Mouse (Mus musculus) ES-CJ7 (cell line): Measurements from ENCODE around the gene Hs6st3.
A peak's percentile ranks its signal among the peaks of the same experiment; 100 is the strongest.

Experiments
- DNase-seq: peaks from one replicate; pipeline ENCODE4 v3.0.0; 2011; ENCODE audit warnings: low read depth, low spot score

Hs6st3 gene

DNA sequence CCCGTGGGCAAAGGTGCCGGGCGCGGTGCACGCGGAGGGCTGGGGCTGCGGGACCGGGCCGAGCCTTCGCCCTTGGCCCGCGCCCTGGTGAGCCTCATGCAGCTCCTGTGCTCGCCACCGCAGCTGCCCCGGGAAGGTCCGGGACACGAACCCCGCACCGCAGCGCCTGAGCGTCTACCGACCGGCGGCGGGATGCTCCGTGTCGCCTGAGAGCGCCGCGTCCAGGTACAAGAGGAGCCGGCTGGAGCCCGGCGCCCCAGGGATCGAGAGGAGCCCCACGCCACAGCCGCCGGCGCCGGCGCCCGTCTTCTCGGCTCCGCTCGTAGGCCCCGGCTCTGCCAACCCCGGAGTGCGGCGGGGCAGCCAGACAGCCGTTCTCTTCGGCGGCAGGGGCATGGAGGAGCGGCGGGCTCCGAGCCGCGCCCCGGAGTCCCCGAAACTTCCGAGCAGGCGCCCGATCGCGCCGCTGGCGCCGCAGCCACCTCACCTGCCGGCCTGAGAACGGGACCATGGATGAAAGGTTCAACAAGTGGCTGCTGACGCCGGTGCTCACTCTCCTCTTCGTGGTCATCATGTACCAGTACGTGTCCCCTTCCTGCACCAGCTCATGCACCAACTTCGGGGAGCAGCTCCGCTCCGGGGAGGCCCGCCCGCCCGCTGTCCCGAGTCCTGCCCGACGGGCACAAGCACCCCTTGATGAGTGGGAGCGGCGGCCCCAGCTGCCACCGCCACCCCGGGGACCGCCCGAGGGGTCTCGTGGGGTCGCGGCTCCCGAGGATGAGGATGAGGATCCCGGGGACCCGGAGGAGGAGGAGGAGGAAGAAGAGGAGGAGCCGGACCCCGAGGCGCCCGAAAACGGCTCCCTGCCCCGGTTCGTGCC, at the start of gene Hs6st3:
Hs6st3 (plus strand) TSS at position 436 of the 880 bp plus-strand sequence.
- peak; percentile 17 for DNase-seq

DNA sequence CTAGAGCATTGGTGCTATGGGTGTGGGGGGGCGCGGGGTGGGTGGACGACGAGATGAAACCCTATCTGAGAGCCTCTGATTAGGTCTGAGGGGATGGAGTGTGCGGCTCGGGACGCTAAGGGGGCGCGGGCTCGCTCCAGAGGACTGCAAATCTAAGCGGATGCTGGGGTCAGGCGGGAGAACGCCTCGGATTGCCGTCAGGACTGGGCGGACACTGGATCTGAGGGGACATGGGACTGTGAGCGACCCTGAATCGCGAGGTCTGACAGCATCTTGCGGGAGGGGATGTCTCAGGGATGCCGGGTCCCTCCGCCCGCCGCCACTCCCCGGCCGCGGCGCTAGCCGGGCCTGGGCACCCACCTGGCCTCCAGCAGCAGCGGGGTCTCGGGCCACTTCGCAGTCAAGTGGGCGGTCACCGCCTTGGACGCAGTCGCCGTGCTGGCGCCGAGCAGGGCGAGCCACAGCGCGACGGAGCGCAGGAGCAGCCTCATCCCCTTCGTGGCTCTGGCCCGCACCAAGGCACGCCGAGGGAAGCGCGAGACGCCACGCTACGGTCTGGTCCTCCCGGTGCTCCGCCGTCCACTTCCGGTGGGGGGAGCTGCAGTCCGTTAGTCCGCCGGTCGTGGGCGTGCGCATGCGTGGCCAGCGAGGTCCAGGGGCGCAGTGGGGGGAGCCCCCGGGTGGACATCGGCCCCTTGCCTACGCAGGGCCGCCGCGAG, 39.1 kb upstream of the Hs6st3 start, which contains the start of gene Uggt2:
Uggt2 (minus strand) TSS at position 580 of the 719 bp plus-strand sequence.
- DNase-seq, result peak; percentile 25

DNA sequence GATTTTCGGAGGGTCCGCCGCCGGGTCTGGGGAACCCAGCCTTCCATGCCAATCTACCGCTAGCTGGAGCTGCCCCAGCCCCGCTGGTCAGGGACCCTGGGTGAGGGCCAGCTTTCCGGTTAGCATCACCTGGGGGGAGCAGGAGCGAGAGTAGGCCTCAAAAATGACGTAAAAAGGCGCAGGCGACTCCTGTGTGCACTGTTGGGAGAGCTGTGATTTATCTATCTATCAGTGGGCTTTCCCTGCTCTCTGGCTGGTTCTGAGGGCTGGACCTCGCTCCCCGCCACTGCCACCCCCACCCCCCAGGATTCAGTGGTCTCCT, 38.6 kb upstream of the Hs6st3 start:
- DNase-seq, result peak; percentile 4

DNA sequence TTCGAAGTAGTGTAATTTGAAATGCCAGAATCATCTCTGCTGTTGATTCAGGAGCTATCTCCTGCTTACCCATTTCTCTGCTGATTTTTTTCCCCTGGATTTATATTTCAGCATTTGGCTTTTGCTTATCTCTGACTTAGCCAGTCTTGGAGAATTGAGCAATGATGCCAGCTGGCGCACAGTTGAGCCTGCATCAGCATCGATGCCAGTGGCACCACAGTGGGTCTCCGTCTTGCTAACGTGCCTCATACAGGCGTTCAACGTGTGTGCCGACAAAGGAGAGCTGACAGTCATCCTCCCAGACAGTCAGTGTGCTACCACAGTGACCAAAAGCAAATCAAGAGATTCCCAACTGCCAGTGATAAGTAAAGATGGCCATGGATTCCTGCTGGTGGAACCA, 30.6 kb upstream of the Hs6st3 start:
- DNase-seq, result no peak

DNA sequence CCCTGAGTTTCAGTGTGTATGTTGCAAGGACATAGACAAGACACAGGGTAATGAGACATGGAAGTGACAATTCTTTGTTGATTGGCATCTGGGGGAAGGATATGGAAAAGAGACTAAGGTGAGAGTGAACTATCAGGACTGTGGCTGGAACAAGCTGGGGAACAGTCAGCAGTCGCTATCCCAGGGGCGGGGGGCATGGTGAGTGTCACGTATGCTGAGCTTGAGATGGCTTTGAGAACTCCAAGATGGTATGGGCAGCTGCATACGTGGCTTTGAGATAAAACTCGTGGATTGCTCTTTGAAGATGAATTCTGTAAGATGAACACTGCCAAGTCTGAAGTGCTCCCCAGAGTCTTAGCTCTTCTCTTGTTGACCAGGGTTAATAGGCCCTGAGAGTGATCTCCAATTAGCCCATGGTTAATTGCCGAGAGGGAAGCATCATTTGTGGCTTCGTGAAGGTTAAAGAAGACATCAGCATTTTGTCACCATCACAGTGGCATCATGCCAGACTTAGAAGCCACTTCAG, 29.3 kb upstream of the Hs6st3 start:
- no peak for DNase-seq

DNA sequence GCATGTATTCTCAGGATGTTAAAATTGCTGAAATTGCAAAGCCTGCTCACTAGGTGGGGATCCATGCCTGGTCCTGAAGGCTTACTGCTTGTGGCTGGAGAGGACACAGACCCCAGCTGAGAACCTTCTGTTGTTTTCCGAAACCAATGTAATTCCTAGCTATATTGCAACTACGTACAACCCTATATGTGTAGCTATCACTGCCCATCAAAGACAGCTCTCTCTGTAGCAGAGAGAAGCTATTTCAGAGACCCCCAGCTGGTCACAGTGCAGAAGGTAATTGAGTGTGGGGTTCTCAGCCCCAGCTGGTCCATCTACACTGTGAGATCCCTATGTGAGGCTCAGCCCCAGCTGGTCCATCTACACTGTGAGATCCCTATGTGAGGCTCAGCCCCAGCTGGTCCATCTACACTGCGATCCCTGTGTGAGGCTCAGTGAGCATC, 28.3 kb upstream of the Hs6st3 start:
- DNase-seq, result no peak

DNA sequence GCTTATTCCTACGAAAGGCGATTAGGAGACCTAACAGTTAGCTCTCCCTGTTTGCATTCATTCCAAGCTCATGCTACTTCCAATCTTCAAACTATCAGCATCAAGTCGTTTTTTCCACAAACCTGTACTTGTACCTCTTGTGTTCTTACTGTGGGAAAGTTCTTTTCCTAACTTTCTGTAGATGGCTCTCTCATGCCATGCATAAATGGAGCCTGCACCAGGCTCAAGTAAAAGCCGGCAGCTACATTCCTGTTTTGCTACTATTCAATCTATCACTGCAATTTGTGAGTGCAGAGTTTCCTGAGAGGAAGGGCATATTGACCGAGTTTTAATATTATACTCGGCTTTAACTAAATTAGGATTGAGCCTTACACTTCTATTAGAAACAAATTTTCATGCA, 25.6 kb upstream of the Hs6st3 start:
- no peak for DNase-seq

DNA sequence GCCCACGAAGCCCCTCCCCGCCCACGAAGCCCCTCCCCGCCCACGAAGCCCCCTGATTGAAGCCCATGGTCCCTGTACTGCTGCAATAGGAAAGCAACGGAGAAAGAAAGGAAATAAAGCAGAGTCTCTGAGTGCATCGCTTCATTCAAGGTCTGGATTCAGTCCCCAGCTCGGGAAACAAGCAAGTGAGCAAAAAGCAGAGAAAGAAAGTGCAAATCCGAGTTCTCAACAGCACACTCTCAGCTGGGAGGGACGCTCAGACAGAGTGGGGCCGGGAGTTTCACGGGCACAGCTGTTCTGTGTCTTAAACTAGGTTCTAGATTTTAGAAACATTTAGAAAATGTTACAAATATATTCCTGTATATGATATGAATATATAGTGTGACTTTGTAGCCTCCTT, 14.6 kb upstream of the Hs6st3 start:
- DNase-seq, result no peak

DNA sequence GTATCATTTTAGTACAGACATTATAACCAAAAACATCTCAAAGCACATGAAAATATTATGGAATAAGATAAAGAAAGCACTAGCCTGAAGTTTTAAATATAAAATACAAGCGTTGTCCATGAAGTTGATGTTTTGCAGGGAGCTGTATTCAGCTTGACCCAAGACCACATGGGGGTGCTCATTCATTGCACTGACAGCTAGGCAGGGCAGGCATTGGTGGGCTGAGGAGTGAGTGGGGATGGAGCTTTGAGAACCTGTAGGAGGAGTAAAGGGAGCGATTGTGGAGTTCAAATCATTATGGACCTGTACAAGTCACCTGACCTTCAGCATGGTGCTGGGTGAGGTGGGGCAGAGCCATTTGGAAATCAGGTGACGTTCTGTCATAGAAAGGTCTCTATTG, 14.1 kb upstream of the Hs6st3 start:
- DNase-seq, result no peak

DNA sequence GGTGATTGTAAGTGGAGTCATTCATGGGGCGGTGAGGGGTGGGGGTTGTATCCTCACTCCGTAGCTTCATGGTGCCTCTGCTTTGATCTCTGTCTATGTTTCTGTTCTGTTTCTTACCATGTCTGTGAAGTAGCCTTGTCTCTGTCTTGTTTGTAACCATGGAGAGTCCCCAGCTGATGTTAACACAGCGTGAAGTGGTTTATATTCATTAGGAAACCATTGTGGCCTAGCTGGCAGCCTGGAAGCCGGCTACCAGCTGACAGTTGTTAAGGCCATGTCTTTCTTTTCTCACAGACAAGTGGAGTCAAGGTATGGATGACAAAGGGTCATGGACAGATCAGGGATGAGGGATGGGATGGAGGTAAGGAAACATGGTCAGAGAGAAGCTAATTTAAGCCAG, 12.3 kb upstream of the Hs6st3 start:
- no peak for DNase-seq

DNA sequence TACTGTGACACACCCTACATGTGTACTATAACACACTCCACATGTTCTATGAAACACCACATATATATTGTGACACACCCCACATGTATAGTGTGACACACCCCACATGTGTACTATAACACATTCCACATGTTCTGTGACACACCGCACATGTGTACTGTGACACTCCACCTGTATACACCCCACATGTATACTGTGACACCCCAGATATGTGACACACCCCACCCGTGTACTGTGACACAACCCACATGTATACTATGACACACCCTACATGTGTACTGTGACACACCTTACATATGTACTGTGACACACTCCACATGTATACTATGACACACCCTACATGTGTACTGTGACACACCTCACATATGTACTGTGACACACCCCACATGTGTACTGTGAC, 10.8 kb upstream of the Hs6st3 start:
- DNase-seq, result no peak

DNA sequence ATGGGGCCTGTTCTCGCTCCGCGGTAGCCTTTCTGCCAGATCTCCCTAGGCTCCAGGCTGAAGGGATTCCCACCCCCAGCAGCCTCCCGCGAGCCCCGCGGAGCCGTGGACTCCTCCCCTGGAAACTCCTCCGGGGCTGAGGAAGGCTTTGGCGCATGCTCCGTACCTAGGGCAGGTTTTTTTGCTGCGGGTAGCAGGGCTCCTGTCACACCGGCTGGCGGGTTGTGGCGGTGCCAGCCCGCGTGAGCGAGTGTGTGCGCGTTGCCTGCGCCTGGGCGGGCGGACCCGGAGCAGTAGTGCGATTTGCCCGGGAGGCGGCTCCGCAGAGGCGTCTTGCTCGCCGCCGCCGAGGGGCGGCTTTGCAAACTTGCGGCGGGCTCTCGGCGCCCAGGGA, 632 bp upstream of the Hs6st3 start:
- DNase-seq, result peak; percentile 86

DNA sequence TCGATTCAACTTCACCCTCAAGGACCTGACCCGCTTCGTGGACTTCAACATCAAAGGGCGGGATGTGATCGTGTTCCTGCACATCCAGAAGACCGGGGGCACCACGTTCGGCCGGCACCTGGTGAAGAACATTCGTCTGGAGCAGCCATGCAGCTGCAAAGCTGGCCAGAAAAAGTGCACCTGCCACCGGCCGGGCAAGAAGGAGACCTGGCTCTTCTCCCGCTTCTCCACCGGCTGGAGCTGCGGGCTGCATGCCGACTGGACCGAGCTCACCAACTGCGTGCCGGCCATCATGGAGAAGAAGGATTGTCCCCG, 602 bp downstream of the Hs6st3 start:
- peak; percentile 9 for DNase-seq

DNA sequence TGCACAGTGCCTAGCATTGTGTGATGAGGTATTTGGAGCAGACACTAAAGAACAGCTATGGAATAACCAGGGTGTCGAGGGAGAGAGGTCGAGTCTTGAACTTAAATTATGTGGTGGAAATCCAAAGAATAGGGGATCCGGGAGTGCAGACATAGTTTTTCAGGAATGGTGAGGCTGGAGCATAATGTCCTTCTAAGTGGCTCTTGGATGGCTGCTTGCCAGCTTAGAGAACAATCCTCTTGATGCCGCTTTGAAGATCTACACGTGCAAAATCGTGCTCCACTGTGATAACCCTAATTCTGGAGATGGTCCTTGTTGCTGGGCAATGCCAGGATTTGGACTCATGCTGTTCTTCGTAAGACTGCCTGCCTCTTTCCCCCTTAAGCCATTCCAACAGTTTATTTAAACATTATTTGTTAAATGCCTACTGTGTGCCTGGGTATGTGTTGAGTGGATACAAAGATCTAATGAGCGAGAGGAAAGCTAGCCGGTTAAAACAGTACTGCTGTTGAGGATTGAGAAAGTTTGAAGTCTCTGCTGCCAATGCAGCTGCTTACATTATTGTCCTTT, 1.3 kb downstream of the Hs6st3 start:
- no peak for DNase-seq

DNA sequence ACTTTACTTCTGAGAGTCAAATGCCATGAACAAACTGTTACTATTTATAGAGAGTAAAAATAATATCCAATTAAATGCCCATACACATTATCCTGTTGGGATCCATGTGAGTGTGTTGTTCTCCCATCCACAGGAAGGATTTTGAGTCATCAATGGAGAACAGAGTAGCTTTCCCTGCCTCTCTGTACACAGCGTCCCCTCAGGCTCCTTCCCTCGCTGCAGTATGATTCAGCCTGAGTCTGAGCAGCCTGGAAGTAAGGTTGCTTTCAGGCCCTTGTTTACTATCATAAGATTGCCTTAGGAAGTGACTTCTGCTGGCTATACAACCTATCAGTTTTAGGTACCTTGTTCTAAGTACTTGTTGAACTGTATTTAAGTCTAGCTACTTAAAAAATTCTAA, 14.9 kb downstream of the Hs6st3 start:
- no peak for DNase-seq

DNA sequence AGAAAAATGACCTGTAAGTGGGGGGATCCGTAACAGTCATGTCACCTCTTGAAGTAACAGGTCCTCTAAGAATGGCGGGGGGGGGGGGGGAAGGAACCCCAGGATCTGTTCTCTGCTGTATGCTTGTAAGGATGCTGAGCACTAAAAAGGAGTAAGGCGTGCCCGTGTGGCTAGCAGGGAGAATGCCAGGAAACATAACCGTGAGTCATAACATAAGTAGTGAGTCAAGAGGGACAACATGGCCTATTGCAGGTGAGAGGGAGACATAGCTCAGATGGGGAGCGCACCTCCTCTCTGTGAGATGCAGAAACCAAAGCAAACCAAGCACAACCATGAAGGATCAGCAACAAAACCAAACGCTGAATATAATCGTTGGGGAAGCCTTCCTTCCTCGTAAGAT, 55.8 kb downstream of the Hs6st3 start:
- DNase-seq, result no peak

DNA sequence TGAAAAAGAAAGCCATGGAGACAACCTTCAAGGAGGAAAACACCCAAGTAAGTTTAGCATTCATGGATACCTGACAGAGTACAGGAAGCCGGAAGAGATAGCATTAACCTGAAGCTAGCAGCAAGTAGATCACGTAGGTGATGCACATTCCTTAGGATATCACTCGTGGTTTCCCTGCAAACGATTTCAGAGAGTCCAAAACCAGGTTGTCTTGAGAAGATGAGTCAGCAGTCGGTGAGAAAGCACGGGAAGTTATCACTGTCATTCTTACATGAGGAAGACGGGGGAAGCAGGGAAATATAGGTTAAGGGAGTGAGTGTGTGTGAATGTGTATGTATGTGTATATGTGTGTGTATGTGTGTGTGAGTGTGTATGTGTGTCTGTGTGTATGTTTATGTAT, 65.4 kb downstream of the Hs6st3 start:
- DNase-seq, result no peak

DNA sequence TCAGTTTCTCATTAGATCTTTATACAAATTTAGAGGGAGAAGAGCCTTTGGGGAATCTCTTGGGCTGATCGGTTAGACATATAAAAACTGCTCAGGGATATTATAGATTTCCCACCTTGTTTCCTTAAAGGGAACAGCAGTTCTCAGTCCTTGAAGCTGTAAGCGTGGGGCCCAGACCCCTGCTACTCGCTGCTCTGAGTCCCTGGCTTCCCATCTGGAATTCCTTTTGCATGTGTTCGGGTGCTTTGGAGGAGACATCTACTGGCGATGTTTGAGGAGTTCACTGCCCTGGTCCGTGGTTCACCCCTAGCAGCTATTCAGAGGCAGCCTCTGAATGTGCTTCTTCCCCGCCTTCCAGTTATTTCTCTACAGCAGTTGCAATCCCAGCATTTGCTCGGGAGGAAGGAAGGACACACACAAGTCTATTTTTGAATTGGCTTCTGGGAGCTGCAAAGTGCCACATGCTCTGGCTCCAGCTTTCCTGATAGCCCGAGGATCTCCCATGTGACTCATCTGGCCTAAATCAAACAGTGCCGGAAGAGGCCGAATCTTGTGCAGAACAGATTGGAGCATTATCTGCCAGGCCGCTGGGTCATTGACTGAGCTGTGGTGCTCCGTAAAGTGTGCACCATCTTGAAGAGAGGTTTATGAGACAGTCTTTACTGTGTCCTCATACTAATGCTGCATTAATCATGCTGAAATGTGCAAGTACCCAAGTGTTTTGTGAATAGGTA, 77.6 kb downstream of the Hs6st3 start:
- no peak for DNase-seq

DNA sequence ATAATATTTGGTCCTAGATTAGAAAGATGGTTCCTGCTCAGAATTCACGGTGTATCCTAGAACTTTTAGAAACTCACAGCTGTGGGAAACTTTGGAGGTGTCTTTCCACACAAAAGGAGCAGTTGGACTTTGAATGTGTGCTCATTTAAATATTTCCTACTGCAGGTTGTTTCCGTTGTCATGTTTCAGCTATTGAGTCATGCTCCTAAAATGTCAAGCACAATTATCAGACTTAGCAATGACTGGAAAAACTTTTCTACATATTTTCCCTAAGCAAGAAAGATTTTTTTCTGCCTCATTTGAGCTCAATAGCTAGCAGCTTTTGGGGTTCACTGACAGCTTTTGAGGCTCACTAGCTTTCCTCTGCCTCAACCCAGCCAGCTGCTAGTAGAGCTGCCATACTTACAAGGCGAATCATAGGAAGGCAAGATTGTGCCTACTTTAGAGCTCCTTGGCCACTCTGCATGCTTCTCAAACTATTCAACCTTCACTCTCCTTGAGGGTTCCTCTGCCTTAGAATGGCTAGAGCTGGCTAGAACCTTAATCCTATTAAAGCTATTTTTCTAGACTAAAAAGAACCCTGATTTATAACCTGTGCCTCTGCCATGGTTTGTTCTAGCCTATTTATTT, 89.7 kb downstream of the Hs6st3 start:
- no peak for DNase-seq

DNA sequence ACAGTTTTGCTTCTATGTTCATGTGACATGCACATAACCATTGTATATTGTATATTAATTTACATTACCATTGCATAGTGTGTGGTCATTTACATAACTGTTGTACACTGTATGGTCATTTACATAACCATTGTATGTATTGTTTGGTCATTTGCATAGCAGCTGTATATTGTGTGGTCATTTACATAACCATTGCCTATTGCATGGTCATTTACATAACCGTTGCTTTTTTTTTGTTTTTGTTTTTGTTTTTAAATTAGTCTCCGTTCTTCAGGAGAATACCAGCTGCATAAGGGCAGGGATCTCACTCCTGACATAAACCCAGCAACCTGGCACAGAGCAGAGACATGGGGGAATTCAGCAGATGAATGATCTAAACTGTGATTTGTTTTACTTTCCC, 95.5 kb downstream of the Hs6st3 start:
- no peak for DNase-seq

DNA sequence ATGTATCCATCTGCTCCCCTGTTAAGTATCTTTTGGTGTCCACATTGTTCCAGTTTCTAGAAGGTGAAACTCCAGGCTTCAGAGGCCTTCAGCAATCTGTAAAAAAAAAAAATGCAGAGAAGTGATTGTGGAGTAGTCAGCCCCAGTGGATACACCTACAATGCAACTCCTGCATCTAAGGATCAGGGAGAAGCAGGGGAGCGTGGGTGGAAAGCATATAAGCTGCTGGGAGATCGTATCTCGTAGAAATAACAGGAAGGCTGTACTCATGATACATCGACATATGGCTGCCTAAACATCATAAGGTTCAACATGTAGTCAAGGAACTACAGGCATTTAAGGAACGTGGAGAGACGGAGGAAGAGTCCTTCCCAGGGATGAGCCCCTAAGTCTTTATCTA, 109.0 kb downstream of the Hs6st3 start:
- no peak for DNase-seq
